Mouse (Mus musculus): ENCODE results near the gene Garnl3. TPM values are rescaled to one million over a fixed set of nuclear protein-coding genes. Genes with fewer than 3 reads are reported as not detected.

The Garnl3 gene
- total RNA-seq, 1 experiment, result 8.5 TPM

GRCm38 (mm10) chr2:32939418-32939817 lies 192.0 kb downstream of the Garnl3 start:
- peaks cover 0 to 12% of the 10 kb centered on the region in 2 experiments; a peak in 2 of 4 replicates for H3K4me1 ChIP-seq (ENCODE audit: control insufficient read depth in 2 of 2, insufficient read depth in 2 of 2, low read length in 2 of 2, poor library complexity in 1 of 2)
- in situ Hi-C loops (cut with MboI; ENCODE audit: low sequenced_read_pairs in 2 of 2, unreplicated experiment in 2 of 2), result no loop called here
- H3K9me3 ChIP-seq (ENCODE audit: control insufficient read depth, insufficient read depth, low read depth, low read length), result no peaks in the 10 kb centered on the region
- H3K36me3 ChIP-seq (ENCODE audit: control insufficient read depth, insufficient read depth, low read length, poor library complexity, severe bottlenecking), result peaks cover 28% of the 10 kb centered on the region; the same call in 1 of the 2 replicates
- DNase-seq (ENCODE audit: low read depth, low spot score), result peak; percentile 89
- H3K4me3 ChIP-seq (ENCODE audit: insufficient read depth in 1 of 2, low read depth in 1 of 2, low read length in 2 of 2, poor library complexity in 1 of 2, severe bottlenecking in 1 of 2), result 0 out of 4 replicates have a peak overlapping the region, but pooled peaks of 1 of the 2 experiments have one; percentile 26
- no peak for TF ChIP-seq ZC3H11A (IDR thresholded peaks at IDR 0.05; ENCODE audit: borderline replicate concordance, low read depth, low read length)
- no peak for TF ChIP-seq CHD2 (IDR thresholded peaks at IDR 0.05; ENCODE audit: low read depth, low read length)
- TF ChIP-seq HCFC1 (IDR thresholded peaks at IDR 0.05; ENCODE audit: borderline replicate concordance, insufficient read depth, low read length), result no peak
- no peak for TF ChIP-seq MAFK (IDR thresholded peaks at IDR 0.05; ENCODE audit: insufficient read depth, low read depth, low read length)
- TF ChIP-seq ZNF384 (IDR thresholded peaks at IDR 0.05; ENCODE audit: low read depth, low read length), result no peak
- H3K27ac ChIP-seq (ENCODE audit: insufficient read depth, low read depth, low read length, poor library complexity, severe bottlenecking), result no peak overlapping the region
- H3K9ac ChIP-seq (ENCODE audit: insufficient read depth, low read depth, low read length, poor library complexity, severe bottlenecking), result no peak overlapping the region

GRCm38 (mm10) chr2:32938741-32939140 lies 192.7 kb downstream of the Garnl3 start:
- in situ Hi-C loops (cut with MboI; ENCODE audit: low sequenced_read_pairs in 2 of 2, unreplicated experiment in 2 of 2), result no loop called here
- no peak for TF ChIP-seq ZC3H11A (IDR thresholded peaks at IDR 0.05; ENCODE audit: borderline replicate concordance, low read depth, low read length)
- no peak for TF ChIP-seq CHD2 (IDR thresholded peaks at IDR 0.05; ENCODE audit: low read depth, low read length)
- TF ChIP-seq ZNF384 (IDR thresholded peaks at IDR 0.05; ENCODE audit: low read depth, low read length), result no peak
- TF ChIP-seq HCFC1 (IDR thresholded peaks at IDR 0.05; ENCODE audit: borderline replicate concordance, insufficient read depth, low read length), result no peak
- TF ChIP-seq MAFK (IDR thresholded peaks at IDR 0.05; ENCODE audit: insufficient read depth, low read depth, low read length), result no peak
- no peak for DNase-seq (ENCODE audit: low read depth, low spot score)
- Histone ChIP-seq H3K9ac (ENCODE audit: insufficient read depth, low read depth, low read length, poor library complexity, severe bottlenecking) (no peak overlapping the region), H3K9me3 (ENCODE audit: control insufficient read depth, insufficient read depth, low read depth, low read length) (no peaks in the 10 kb centered on the region), H3K4me3 (ENCODE audit: insufficient read depth in 1 of 2, low read depth in 1 of 2, low read length in 2 of 2, poor library complexity in 1 of 2, severe bottlenecking in 1 of 2) (no peak overlapping the region), H3K4me1 (ENCODE audit: control insufficient read depth in 2 of 2, insufficient read depth in 2 of 2, low read length in 2 of 2, poor library complexity in 1 of 2) (peaks cover 0 to 16% of the 10 kb centered on the region in 2 experiments; a peak in 3 of 4 replicates), H3K36me3 (ENCODE audit: control insufficient read depth, insufficient read depth, low read length, poor library complexity, severe bottlenecking) (peaks cover 29% of the 10 kb centered on the region; the same call in 1 of the 2 replicates), H3K27ac (ENCODE audit: insufficient read depth, low read depth, low read length, poor library complexity, severe bottlenecking) (no peak overlapping the region)

Other genes starting within 250 kb of the Garnl3 start
- gene Rpl12, start 170.1 kb downstream of the Garnl3 start, total RNA-seq (2012; rRNA removed), result 2,117 and 2,535 TPM in 2 replicates
- gene Lrsam1, start 170.0 kb downstream of the Garnl3 start, total RNA-seq (2012; rRNA removed), result 16.7 and 27.7 TPM in 2 replicates
- gene Slc2a8, start 149.6 kb downstream of the Garnl3 start, total RNA-seq (2012; rRNA removed), result 25.7 and 77.9 TPM in 2 replicates
- gene Angptl2, start 84.4 kb upstream of the Garnl3 start, total RNA-seq (2012; rRNA removed), result 2.7 and 5.1 TPM in 2 replicates
- 5.4 and 9.2 TPM in 2 replicates for gene Ralgps1, start 239.8 kb upstream of the Garnl3 start, total RNA-seq (2012; rRNA removed)

All from ES-E14 (cell line).